Mouse (Mus musculus) forebrain, postnatal 0 days (tissue): ENCODE measurements around the gene Tmem101. TPM values are rescaled to one million over a fixed set of nuclear protein-coding genes. Genes with fewer than 3 reads are reported as not detected.
"Not testable (repeated sequence)": the region's sequence is repeated elsewhere in the genome, so short reads cannot be mapped to it uniquely, and the experiment has no call there.

Experiments
- ATAC-seq: fragments of 200-750 bp; cut with Nextera tagmentation; 2 replicates; pipeline ENCODE4 v1.8.0; 2017; ENCODE audit warnings: mild to moderate bottlenecking, moderate library complexity
- DNase-seq: peaks from one replicate; pipeline ENCODE4 v3.0.0-alpha.2; 2015
- H3K27ac ChIP-seq: fragments of 300-500 bp; sonication (generic); 2 replicates; pipeline ENCODE4 v1.5.1; 2014; ENCODE audit warnings: low read depth, mild to moderate bottlenecking, antibody characterized with exemption, low read length, moderate library complexity, mixed read lengths
- H3K27me3 ChIP-seq: fragments of 300-500 bp; sonication (generic); 2 replicates; pipeline ENCODE4 v1.6.1; 2014; ENCODE audit warnings: mild to moderate bottlenecking, low read length, mixed read lengths; ENCODE audit not compliant: insufficient read depth
- H3K36me3 ChIP-seq: fragments of 300-500 bp; sonication (generic); 2 replicates; pipeline ENCODE4 v1.6.1; 2014; ENCODE audit warnings: mild to moderate bottlenecking, moderate library complexity; ENCODE audit not compliant: insufficient read depth
- H3K4me1 ChIP-seq: fragments of 300-500 bp; sonication (generic); 2 replicates; pipeline ENCODE4 v1.6.1; 2014; ENCODE audit warnings: antibody characterized with exemption; ENCODE audit not compliant: insufficient read depth
- H3K4me2 ChIP-seq: fragments of 300-500 bp; sonication (generic); 2 replicates; pipeline ENCODE4 v1.6.1; 2014; ENCODE audit warnings: low read depth, mild to moderate bottlenecking, moderate library complexity
- H3K4me3 ChIP-seq: fragments of 300-500 bp; sonication (generic); 2 replicates; pipeline ENCODE4 v1.5.1; 2014; ENCODE audit warnings: low read depth, low read length, mixed read lengths
- H3K9ac ChIP-seq: fragments of 300-500 bp; sonication (generic); 2 replicates; pipeline ENCODE4 v1.6.1; 2014; ENCODE audit warnings: mild to moderate bottlenecking
- H3K9me3 ChIP-seq: fragments of 300-500 bp; sonication (generic); 2 replicates; pipeline ENCODE4 v1.6.1; 2016; ENCODE audit warnings: low read length
- CTCF ChIP-seq: sonication (generic); IDR thresholded peaks from 2 replicates; pipeline ENCODE4 v1.5.1; 2016; ENCODE audit warnings: antibody characterized with exemption, control low read depth, low read depth
- WGBS: fragments of 180-500 bp; shearing (Covaris S2); extraction: QIAGEN DNeasy Blood & Tissue Kit; methylation state at CpG from one replicate; pipeline ENCODE4 v1.1.7; 2014; 5-methylcytosine and 5-hydroxymethylcytosine counted together
- polyA plus RNA-seq: library from polyadenylated mRNA; unstranded; fragments of >200 nt; fragmentation: Nextera tagmentation; extraction: Ambion mirVana; gene quantifications from 2 replicates; pipeline ENCODE4 v1.2.1, GENCODE M21; 2015
- total RNA-seq: library from RNA; depleted of rRNA; stranded (reverse); fragments of >200 nt; gene quantifications from 2 replicates; pipeline ENCODE4 v1.2.3, GENCODE M21; 2014

Gene Tmem101
- total and polyA plus RNA-seq, 2 experiments from 2014 or later = 38.2 to 44.4 TPM

GRCm38 (mm10) chr11:102184253-102184645, 28.0 kb upstream of the Tmem101 start:
- TF ChIP-seq CTCF = no peak
- Histone ChIP-seq H3K36me3 (peaks cover 20% of the 10 kb centered on the region), H3K9ac (peak overlapping the region; percentile 93), H3K27me3 (no peaks in the 10 kb centered on the region), H3K9me3 (no peaks in the 10 kb centered on the region), H3K4me1 (peaks cover 20% of the 10 kb centered on the region), H3K4me2 (peak overlapping the region; percentile 64), H3K27ac (peak overlapping the region; percentile 96), H3K4me3 (peak overlapping the region; percentile 92)
- 0 out of 2 replicates have a peak, but pooled peaks have one; percentile 12 for ATAC-seq
- no peak for DNase-seq
- 5% methylated on average over 7 of the region's 7 CpGs for WGBS

GRCm38 (mm10) chr11:102179836-102180235, 23.6 kb upstream of the Tmem101 start:
- DNase-seq (no peak), ATAC-seq (no peak)
- Histone ChIP-seq H3K4me2 (no peak overlapping the region), H3K4me1 (0 out of 2 replicates have a peak, but pooled peaks cover 8% of the 10 kb centered on the region), H3K4me3 (no peak overlapping the region), H3K9ac (no peak overlapping the region), H3K9me3 (no peaks in the 10 kb centered on the region), H3K36me3 (peaks cover 45% of the 10 kb centered on the region), H3K27ac (no peak overlapping the region), H3K27me3 (no peaks in the 10 kb centered on the region)
- no peak for TF ChIP-seq CTCF

GRCm38 (mm10) chr11:102168689-102169088, 12.5 kb upstream of the Tmem101 start:
- Histone ChIP-seq H3K36me3 (peaks cover 42% of the 10 kb centered on the region), H3K4me2 (no peak overlapping the region), H3K9me3 (no peaks in the 10 kb centered on the region), H3K27me3 (no peaks in the 10 kb centered on the region), H3K27ac (no peak overlapping the region), H3K4me3 (no peak overlapping the region), H3K4me1 (no peaks in the 10 kb centered on the region), H3K9ac (no peak overlapping the region)
- DNase-seq (no peak), ATAC-seq (no peak)
- WGBS = 83% methylated on average over 5 of the region's 5 CpGs
- TF ChIP-seq CTCF = no peak

- Histone ChIP-seq H3K27me3 (no peaks in the 10 kb centered on the region), H3K36me3 (peaks cover 49% of the 10 kb centered on the region)
Measured at GRCm38 (mm10) chr11:102167539-102167938, 11.3 kb upstream of the Tmem101 start.

GRCm38 (mm10) chr11:102165971-102166722, 9.9 kb upstream of the Tmem101 start:
- TF ChIP-seq CTCF = no peak
- Histone ChIP-seq H3K27me3 (no peaks in the 10 kb centered on the region), H3K4me2 (no peak overlapping the region), H3K9ac (no peak overlapping the region), H3K36me3 (peaks cover 56% of the 10 kb centered on the region), H3K9me3 (no peaks in the 10 kb centered on the region), H3K27ac (no peak overlapping the region), H3K4me3 (no peak overlapping the region), H3K4me1 (no peaks in the 10 kb centered on the region)
- WGBS = 71% methylated on average over 6 of the region's 6 CpGs
- no peak for DNase-seq
- peak; percentile 55 for ATAC-seq

More at GRCm38 (mm10) chr11:102167539-102167938, 11.3 kb upstream of the Tmem101 start:
- Histone ChIP-seq H3K27ac (no peak overlapping the region), H3K9ac (no peak overlapping the region), H3K4me3 (no peak overlapping the region), H3K9me3 (no peaks in the 10 kb centered on the region), H3K4me1 (no peaks in the 10 kb centered on the region), H3K4me2 (no peak overlapping the region)
- TF ChIP-seq CTCF = no peak
- WGBS = 80% methylated on average over 5 of the region's 5 CpGs
- ATAC-seq (no peak), DNase-seq (no peak)

- no peaks in the 10 kb centered on the region for H3K27me3 ChIP-seq
- H3K4me2 ChIP-seq = no peak overlapping the region
- TF ChIP-seq CTCF = no peak
- H3K27ac ChIP-seq = no peak overlapping the region
- H3K4me1 ChIP-seq = peaks cover 5% of the 10 kb centered on the region
- WGBS = 69% methylated on average over 5 of the region's 5 CpGs
- ATAC-seq (no peak), DNase-seq (no peak)
- H3K4me3 ChIP-seq = no peak overlapping the region
- H3K36me3 ChIP-seq = peaks cover 25% of the 10 kb centered on the region
- no peak overlapping the region for H3K9ac ChIP-seq
- H3K9me3 ChIP-seq = no peaks in the 10 kb centered on the region
Measured at GRCm38 (mm10) chr11:102159781-102160180, 3.6 kb upstream of the Tmem101 start.

- H3K4me2 ChIP-seq, H3K4me1 ChIP-seq, H3K9ac ChIP-seq, H3K27me3 ChIP-seq, H3K9me3 ChIP-seq, H3K27ac ChIP-seq, H3K4me3 ChIP-seq, ATAC-seq, DNase-seq: not testable (repeated sequence)
- peaks cover 28% of the 10 kb centered on the region for H3K36me3 ChIP-seq
- 91% methylated on average over 2 of the region's 2 CpGs for WGBS
Measured at GRCm38 (mm10) chr11:102158024-102158423, 1.8 kb upstream of the Tmem101 start.
